Mouse (Mus musculus) midbrain, embryonic 12.5 days (tissue): ENCODE results near the gene Serbp1. TPM values are rescaled to one million over a fixed set of nuclear protein-coding genes. Genes with fewer than 3 reads are reported as not detected.
A peak's percentile ranks its signal among the peaks of the same experiment; 100 is the strongest.

Experiments used
- ATAC-seq: fragments of 200-750 bp; cut with Nextera tagmentation; 2 replicates; pipeline ENCODE4 v1.8.0; 2017; ENCODE audit warnings: low read depth, moderate TSS enrichment, moderate library complexity; ENCODE audit not compliant: low FRiP score
- H3K27ac ChIP-seq: fragments of 300-500 bp; sonication (generic); replicated peaks from 2 replicates; pipeline ENCODE4 v1.5.1; 2016; ENCODE audit warnings: mild to moderate bottlenecking
- H3K27me3 ChIP-seq: fragments of 300-500 bp; sonication (generic); 2 replicates; pipeline ENCODE4 v1.6.1; 2016; ENCODE audit warnings: mild to moderate bottlenecking
- H3K36me3 ChIP-seq: fragments of 300-500 bp; sonication (generic); 2 replicates; pipeline ENCODE4 v1.6.1; 2016
- H3K4me1 ChIP-seq: fragments of 300-500 bp; sonication (generic); 2 replicates; pipeline ENCODE4 v1.6.1; 2016
- H3K4me2 ChIP-seq: fragments of 300-500 bp; sonication (generic); replicated peaks from 2 replicates; pipeline ENCODE4 v1.6.1; 2016; ENCODE audit warnings: mild to moderate bottlenecking, moderate library complexity
- H3K4me3 ChIP-seq: fragments of 300-500 bp; sonication (generic); 2 replicates; pipeline ENCODE4 v1.5.1; 2016; ENCODE audit warnings: mild to moderate bottlenecking
- H3K9ac ChIP-seq: fragments of 300-500 bp; sonication (generic); replicated peaks from 2 replicates; pipeline ENCODE4 v1.6.1; 2016; ENCODE audit warnings: mild to moderate bottlenecking, moderate library complexity
- H3K9me3 ChIP-seq: fragments of 300-500 bp; sonication (generic); 2 replicates; pipeline ENCODE4 v1.6.1; 2016; ENCODE audit warnings: mild to moderate bottlenecking
- WGBS: fragments of 180-500 bp; shearing (Covaris S2); methylation state at CpG from one replicate; pipeline ENCODE4 v1.1.7; 2016; 5-methylcytosine and 5-hydroxymethylcytosine counted together
- polyA plus RNA-seq: library from polyadenylated mRNA; unstranded; fragments of >200 nt; fragmentation: Nextera tagmentation; extraction: Ambion mirVana; gene quantifications from 2 replicates; pipeline ENCODE4 v1.2.1, GENCODE M21; 2016

The Serbp1 gene
- 414 and 467 TPM in 2 replicates for polyA plus RNA-seq

DNA sequence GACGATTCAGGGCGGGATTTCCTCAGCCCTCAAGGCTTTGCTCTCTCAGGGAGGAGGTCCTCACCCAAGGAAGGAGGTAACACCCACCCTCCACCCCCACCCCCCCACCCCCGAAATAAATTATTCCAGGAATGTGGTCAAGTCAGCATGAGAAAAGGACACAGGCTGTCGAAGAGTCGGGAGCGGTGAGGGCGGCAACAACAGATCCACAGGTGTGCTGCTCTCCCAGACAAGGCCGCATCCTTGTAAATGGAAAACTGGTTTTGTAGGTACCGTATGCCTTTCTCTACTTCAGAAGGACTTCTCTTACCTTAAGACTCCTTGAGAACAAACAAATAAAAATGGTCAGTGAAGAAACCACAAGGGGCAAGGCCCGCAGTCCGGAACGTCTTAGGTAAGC is at the start of gene Serbp1:
Gene Serbp1, plus strand, starts transcription at position 200 of the 400 bp plus-strand sequence.
- Histone ChIP-seq H3K4me3 (no peak within 1 kb of the TSS), H3K9ac (no peak within 1 kb of the TSS), H3K36me3 (no peaks in the 10 kb centered on the region), H3K9me3 (no peaks in the 10 kb centered on the region), H3K4me1 (no peaks in the 10 kb centered on the region), H3K4me2 (no peak within 1 kb of the TSS), H3K27me3 (no peaks in the 10 kb centered on the region), H3K27ac (no peak within 1 kb of the TSS)
- no peak for ATAC-seq
- 33% methylated on average over 10 of the region's 12 CpGs for WGBS

DNA sequence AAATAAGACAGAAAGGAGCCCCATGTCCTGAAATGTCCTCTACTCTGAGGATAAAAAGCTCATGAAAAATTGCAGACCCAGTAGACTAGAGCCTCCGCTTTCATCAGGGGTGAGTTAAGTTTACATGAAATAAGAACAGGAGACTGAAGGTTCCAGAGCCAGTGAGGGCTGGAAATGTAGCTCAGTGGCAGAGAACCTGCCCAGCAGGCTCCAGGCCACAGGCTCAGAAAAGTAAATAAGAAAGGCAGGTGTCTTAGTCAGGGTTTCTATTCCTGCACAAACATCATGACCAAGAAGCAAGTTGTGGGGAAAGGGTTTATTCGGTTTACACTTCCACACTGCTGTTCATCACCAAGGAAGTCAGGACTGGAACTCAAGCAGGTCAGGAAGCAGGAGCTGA is 44.4 kb upstream of the Serbp1 start:
- Histone ChIP-seq H3K27ac (no peak overlapping the region), H3K9me3 (no peaks in the 10 kb centered on the region), H3K36me3 (no peaks in the 10 kb centered on the region), H3K4me3 (no peak overlapping the region), H3K4me2 (no peak overlapping the region), H3K9ac (no peak overlapping the region), H3K4me1 (no peaks in the 10 kb centered on the region; the same call in 1 of the 2 replicates), H3K27me3 (no peaks in the 10 kb centered on the region)
- WGBS: 86% methylated on average over 2 of the region's 2 CpGs
- ATAC-seq: no peak

DNA sequence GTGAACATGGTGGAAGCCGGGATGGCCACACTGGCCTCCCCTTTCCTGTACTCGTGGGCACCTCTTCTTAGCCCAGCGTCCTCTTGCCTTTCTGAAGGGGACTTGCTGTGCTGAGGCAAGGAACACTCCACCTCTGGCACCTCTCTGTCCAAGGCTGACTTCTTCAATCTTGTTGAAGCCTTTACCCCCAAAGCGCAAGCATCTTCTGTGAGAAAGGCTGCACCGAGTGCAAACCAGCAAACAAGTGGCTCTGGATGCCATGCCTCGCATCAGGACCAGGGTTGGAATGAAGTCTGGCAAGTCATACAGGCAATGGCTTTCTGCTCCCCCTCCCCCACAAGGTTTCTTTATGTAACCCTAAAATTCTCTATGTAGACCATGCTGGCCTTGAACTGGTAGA is 43.4 kb upstream of the Serbp1 start:
- no peaks in the 10 kb centered on the region; the same call in 1 of the 2 replicates for H3K4me1 ChIP-seq
- H3K4me3 ChIP-seq: no peak overlapping the region
- no peak overlapping the region for H3K9ac ChIP-seq
- H3K27ac ChIP-seq: no peak overlapping the region
- no peak overlapping the region for H3K4me2 ChIP-seq
- 89% methylated on average over 6 of the region's 6 CpGs for WGBS
- H3K27me3 ChIP-seq: no peaks in the 10 kb centered on the region
- no peaks in the 10 kb centered on the region for H3K9me3 ChIP-seq
- no peaks in the 10 kb centered on the region for H3K36me3 ChIP-seq
- no peak for ATAC-seq

DNA sequence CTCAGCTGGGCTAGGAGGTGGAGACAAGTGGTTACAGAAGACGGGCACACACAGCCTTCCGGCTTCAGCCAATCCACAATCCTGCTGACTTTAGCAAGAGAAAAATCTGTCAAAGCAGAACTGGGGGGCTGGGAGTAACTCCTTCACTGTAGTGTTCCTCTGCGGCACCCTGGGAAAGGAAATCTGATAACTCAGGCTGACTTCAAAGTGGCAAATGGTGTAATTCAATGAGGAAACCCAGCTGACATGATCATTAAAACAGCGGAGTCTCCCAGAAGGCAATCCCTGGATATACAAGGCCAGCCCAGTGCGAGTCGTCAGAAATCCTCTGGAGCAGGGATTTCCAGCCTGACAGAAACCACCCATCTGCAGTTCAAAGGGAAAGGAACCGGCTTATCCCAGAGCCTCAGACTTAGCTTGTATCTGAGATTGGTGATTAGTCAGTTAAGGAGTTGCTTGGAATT is 42.8 kb upstream of the Serbp1 start:
- no peak overlapping the region for H3K9ac ChIP-seq
- no peaks in the 10 kb centered on the region for H3K9me3 ChIP-seq
- no peak overlapping the region for H3K4me2 ChIP-seq
- ATAC-seq: peak; percentile 61
- no peaks in the 10 kb centered on the region; the same call in 1 of the 2 replicates for H3K4me1 ChIP-seq
- WGBS: 15% methylated on average over 7 of the region's 7 CpGs
- no peaks in the 10 kb centered on the region for H3K27me3 ChIP-seq
- H3K36me3 ChIP-seq: no peaks in the 10 kb centered on the region
- no peak overlapping the region for H3K4me3 ChIP-seq
- no peak overlapping the region for H3K27ac ChIP-seq

DNA sequence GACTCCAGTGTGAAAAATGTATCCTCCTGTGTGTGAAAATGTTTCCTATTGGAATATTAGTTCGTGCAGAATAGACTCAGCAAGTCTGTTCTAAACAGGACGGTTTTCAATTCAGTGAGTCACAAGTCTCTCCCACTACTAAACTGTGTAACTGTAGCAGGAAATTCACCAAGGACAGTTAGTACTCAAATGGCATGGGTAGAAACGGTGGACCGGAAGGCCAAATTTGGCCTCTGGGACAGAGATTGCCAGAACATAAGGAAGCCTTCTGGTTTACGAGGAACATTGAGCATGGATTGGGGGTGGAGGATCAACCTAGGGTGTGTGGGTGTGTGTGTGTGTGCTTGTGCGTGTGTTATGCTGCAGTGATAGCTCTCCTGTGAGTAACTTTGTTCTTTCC is 41.2 kb upstream of the Serbp1 start:
- no peak overlapping the region for H3K4me2 ChIP-seq
- no peak overlapping the region for H3K9ac ChIP-seq
- no peak for ATAC-seq
- 89% methylated on average over 6 of the region's 6 CpGs for WGBS
- H3K9me3 ChIP-seq: no peaks in the 10 kb centered on the region
- H3K4me3 ChIP-seq: no peak overlapping the region
- no peaks in the 10 kb centered on the region for H3K27me3 ChIP-seq
- no peak overlapping the region for H3K27ac ChIP-seq
- H3K36me3 ChIP-seq: no peaks in the 10 kb centered on the region
- H3K4me1 ChIP-seq: no peaks in the 10 kb centered on the region; the same call in 1 of the 2 replicates

DNA sequence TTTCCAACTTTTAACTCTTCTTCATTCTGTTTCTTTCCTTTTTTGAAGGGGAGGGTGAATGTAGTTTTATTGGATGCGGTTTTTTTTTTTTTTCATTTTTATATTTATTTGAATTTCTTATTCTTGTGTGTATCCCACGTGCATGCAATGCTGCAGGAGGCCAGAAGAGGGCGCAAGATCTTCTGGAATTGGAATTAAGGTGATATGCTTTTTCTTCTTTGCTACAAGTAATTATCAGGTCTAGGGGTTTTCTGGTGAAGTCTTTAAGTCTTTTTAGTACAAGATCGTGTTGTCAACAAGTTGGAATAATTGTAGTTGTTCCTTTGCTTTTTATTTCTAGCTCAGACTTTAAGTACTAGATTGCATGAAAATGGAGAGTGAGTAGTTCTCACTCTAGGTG is 39.9 kb upstream of the Serbp1 start:
- Histone ChIP-seq H3K27ac (no peak overlapping the region), H3K4me1 (no peaks in the 10 kb centered on the region; the same call in 1 of the 2 replicates), H3K9ac (no peak overlapping the region), H3K4me3 (no peak overlapping the region), H3K27me3 (no peaks in the 10 kb centered on the region), H3K36me3 (no peaks in the 10 kb centered on the region), H3K4me2 (no peak overlapping the region), H3K9me3 (no peaks in the 10 kb centered on the region)
- WGBS: 22% methylated on average over 4 of the region's 4 CpGs
- ATAC-seq: no peak

DNA sequence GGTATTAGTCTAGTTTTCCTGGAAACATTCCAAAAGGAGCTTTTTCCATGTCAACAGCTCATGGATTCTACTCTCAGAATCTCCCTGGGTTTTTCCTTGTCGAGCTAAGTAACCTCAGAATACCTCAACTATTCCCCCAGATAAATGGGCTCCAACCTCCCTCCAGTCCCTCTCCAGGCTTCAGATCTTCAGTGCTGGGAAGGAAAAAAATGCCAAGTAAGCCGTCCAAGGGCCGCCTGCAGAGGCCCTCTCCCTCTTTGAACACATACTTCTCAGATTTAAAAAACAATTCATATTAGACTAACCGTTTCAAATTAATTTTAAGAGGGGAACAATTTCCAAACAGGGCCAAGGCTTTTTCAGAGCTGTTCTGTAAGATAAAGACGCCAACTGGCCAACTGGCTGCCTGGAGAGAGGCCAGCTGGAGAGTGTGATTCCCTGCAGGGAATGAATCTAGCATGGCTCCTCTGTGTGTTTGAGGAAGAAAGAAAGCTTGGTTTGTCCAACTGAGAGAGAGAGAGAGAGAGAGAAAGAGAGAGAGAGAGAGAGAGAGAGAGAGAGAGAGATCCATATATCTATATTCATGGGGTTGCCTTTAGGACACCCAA is 37.2 kb upstream of the Serbp1 start:
- Histone ChIP-seq H3K9ac (no peak overlapping the region), H3K9me3 (no peaks in the 10 kb centered on the region), H3K4me3 (no peak overlapping the region), H3K27ac (no peak overlapping the region), H3K4me1 (no peaks in the 10 kb centered on the region), H3K4me2 (no peak overlapping the region), H3K36me3 (no peaks in the 10 kb centered on the region), H3K27me3 (no peaks in the 10 kb centered on the region)
- no peak for ATAC-seq
- 38% methylated on average over 5 of the region's 5 CpGs for WGBS

DNA sequence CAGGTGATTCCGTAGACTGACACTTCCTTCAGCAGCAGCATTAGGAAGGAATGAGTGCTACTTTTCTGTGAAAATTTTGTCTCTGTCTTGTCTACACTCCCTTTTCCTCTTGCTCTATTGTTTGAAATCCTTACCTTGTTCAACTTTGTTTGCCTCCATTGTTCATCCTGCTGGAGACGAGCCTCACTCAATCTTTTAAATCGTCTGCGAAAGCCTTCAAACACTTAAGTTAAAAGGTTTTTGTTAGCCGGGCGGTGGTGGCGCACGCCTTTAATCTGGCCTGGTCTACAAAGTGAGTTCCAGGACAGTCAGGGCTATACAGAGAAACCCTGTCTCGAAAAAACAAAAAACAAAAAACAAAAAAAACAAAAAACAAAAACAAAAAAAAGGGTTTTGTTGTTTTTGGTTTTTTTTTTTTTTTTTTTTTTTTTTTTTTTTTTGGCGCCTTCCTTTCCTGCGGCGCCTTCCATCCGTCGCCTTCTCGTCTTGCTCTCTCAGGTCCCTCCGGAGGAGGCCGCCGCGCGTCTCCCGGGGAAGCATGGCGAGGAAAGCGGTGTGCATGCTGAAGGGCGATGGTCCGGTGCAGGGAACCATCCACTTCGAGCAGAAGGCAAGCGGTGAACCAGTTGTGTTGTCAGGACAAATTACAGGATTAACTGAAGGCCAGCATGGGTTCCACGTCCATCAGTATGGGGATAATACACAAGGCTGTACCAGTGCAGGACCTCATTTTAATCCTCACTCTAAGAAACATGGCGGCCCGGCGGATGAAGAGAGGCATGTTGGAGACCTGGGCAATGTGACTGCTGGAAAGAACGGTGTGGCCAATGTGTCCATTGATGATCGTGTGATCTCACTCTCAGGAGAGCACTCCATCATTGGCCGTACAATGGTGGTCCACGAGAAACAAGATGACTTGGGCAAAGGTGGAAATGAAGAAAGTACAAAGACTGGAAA is 32.6 kb upstream of the Serbp1 start:
- ATAC-seq: no peak
- WGBS: 72% methylated on average over 35 of the region's 35 CpGs
- no peak overlapping the region for H3K4me2 ChIP-seq
- no peak overlapping the region for H3K9ac ChIP-seq
- H3K27ac ChIP-seq: no peak overlapping the region
- no peaks in the 10 kb centered on the region for H3K36me3 ChIP-seq
- no peaks in the 10 kb centered on the region for H3K9me3 ChIP-seq
- no peaks in the 10 kb centered on the region for H3K27me3 ChIP-seq
- no peaks in the 10 kb centered on the region for H3K4me1 ChIP-seq
- no peak overlapping the region for H3K4me3 ChIP-seq

DNA sequence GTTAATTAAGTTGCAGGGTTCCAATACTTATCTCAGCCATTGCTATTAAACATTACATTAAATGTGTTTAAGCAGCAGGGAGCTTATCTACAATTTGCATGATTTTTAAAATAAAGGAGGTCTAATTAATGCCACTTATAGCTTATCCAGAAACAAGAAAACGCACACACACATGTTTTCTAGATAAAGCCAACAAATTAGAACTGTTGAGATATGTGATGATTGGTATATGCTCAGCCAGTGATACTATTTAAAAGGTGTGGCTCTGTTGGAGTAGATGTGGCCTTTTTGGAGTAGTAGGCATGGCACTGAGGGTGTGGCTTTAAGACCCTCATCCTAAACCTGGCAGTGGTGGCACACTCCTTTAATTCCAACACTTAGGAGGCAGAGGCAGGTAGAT is 25.6 kb upstream of the Serbp1 start:
- Histone ChIP-seq H3K9ac (no peak overlapping the region), H3K4me2 (no peak overlapping the region), H3K9me3 (no peaks in the 10 kb centered on the region), H3K4me3 (no peak overlapping the region), H3K27me3 (no peaks in the 10 kb centered on the region), H3K4me1 (no peaks in the 10 kb centered on the region), H3K36me3 (no peaks in the 10 kb centered on the region), H3K27ac (no peak overlapping the region)
- no peak for ATAC-seq
- 78% methylated on average over 1 of the region's 1 CpGs for whole genome bisulfite sequencing

DNA sequence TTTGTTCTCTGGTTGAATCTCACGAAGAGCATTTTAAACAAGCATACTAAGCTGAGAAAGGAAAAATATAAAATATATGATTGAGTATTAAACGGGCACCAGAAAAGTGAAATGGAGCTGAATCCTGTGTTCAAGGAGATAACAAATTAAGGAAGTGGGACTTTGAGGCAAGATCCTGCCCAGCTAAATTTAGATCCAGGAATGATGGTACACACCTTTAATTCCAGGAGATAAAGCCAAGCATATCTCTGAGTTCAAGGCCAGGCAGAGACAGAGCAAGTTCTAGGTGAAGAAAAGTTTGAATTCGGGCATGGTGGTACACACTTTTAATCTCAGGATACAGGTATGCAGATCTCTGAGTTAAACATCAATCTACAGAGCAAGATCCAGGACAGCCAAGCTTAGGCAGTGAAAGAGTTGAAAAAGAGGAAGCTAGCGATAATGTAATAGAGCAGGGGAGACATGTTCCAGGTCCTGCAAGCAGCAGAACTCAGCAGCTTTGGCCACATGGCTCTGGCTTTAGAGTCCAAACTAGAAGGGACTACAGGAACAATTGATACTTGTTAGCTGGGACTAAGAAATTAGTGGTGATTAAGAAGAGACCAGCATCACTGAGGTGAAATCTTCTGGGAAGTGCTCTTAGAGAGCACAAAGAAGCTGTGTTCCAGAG is 24.4 kb upstream of the Serbp1 start:
- Histone ChIP-seq H3K27ac (no peak overlapping the region), H3K27me3 (no peaks in the 10 kb centered on the region), H3K4me1 (no peaks in the 10 kb centered on the region), H3K9me3 (no peaks in the 10 kb centered on the region), H3K4me3 (no peak overlapping the region), H3K9ac (no peak overlapping the region), H3K4me2 (no peak overlapping the region), H3K36me3 (no peaks in the 10 kb centered on the region)
- ATAC-seq: no peak
- WGBS: 90% methylated on average over 4 of the region's 4 CpGs

DNA sequence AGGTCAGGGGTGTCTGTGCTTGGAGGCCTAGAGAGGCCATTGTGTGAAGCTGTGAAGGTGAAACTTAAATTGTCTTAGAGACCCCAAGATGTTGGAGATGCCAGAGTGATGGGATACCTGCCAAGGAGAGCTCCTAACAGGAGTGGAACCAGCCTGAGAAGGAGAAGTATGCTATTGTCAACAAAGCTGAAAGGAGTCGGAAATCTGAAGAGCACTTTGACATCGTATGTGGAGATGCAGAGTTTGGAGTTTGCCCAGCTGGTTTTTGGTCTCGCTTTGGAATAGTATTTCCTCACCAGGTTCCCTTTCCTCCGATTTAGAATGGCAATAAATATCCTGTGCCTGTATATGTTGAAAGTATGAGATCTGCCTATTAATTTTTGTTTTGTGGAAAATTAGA is 20.6 kb upstream of the Serbp1 start:
- Histone ChIP-seq H3K36me3 (no peaks in the 10 kb centered on the region), H3K27me3 (no peaks in the 10 kb centered on the region), H3K4me3 (no peak overlapping the region), H3K9ac (no peak overlapping the region), H3K4me1 (no peaks in the 10 kb centered on the region), H3K9me3 (no peaks in the 10 kb centered on the region), H3K27ac (no peak overlapping the region), H3K4me2 (no peak overlapping the region)
- ATAC-seq: no peak
- 86% methylated on average over 4 of the region's 4 CpGs for WGBS

DNA sequence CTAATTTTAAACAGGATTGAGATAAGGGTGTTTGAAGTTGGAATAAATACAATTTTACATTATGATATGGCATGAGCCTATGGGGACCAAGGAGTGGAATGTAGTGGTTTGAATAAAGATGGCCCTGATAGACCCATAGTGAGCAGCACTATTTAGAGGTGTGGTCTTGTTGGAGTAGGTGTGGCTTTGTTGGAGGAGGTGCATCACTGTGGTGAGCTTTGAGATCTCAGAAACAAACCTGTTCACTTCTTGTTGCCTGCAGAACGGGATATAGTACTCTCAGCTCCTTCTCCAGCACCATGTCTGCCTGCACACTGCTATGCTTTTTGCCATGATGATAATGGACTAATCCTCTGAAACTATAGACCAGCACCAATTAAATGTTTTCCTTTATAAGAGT is 20.1 kb upstream of the Serbp1 start:
- no peak for ATAC-seq
- H3K9me3 ChIP-seq: no peaks in the 10 kb centered on the region
- H3K27ac ChIP-seq: no peak overlapping the region
- no peaks in the 10 kb centered on the region for H3K27me3 ChIP-seq
- H3K36me3 ChIP-seq: no peaks in the 10 kb centered on the region
- no peak overlapping the region for H3K4me3 ChIP-seq
- H3K4me1 ChIP-seq: no peaks in the 10 kb centered on the region
- H3K9ac ChIP-seq: no peak overlapping the region
- H3K4me2 ChIP-seq: no peak overlapping the region
- 97% methylated on average over 1 of the region's 1 CpGs for WGBS
